Mouse (Mus musculus) MEL (cell line): ENCODE measurements around the gene Kcnk1. TPM values are rescaled to one million over a fixed set of nuclear protein-coding genes. Genes with fewer than 3 reads are reported as not detected.

Experiments used
- DNase-seq: peaks from one replicate; pipeline ENCODE4 v3.0.0; 2011; ENCODE audit warnings: low read depth, low spot score
- H3K27ac ChIP-seq: 2 replicates; pipeline ENCODE4 v1.5.1; 2012; ENCODE audit warnings: low read depth, mild to moderate bottlenecking, control low read depth, low read length, moderate library complexity; ENCODE audit not compliant: control insufficient read depth
- H3K27me3 ChIP-seq, 2 experiments: fragments of 150-350 bp in 1 of 2; sonication (generic) in 1 of 2; 2 replicates each; pipeline ENCODE4 v1.6.1; 2012; ENCODE audit warnings: low read length in 2 of 2, mild to moderate bottlenecking in 2 of 2, improper control_type of control experiment in 1 of 2, moderate library complexity in 1 of 2; ENCODE audit not compliant: insufficient read depth in 2 of 2, control insufficient read depth in 1 of 2
- H3K36me3 ChIP-seq, 2 experiments: 2 replicates each; pipeline ENCODE4 v1.6.1; 2012 to 2014; ENCODE audit warnings: low read length in 2 of 2, improper control_type of control experiment in 1 of 2, inconsistent platforms in 1 of 2, mild to moderate bottlenecking in 1 of 2; ENCODE audit not compliant: insufficient read depth in 2 of 2, control insufficient read depth in 1 of 2
- H3K4me1 ChIP-seq, 2 experiments: fragments of 150-350 bp in 1 of 2; sonication (generic) in 1 of 2; 2 replicates each; pipeline ENCODE4 v1.6.1; 2012; ENCODE audit warnings: low read length in 2 of 2, improper control_type of control experiment in 1 of 2, mild to moderate bottlenecking in 1 of 2; ENCODE audit not compliant: insufficient read depth in 2 of 2, control insufficient read depth in 1 of 2
- H3K4me3 ChIP-seq, 2 experiments: fragments of 150-350 bp in 1 of 2; sonication (generic) in 1 of 2; 2 replicates each; pipeline ENCODE4 v1.5.1; 2012; ENCODE audit warnings: low read depth in 2 of 2, low read length in 2 of 2, mild to moderate bottlenecking in 2 of 2, moderate library complexity in 2 of 2, control low read depth in 1 of 2, improper control_type of control experiment in 1 of 2; ENCODE audit not compliant: control insufficient read depth in 1 of 2, insufficient read depth in 1 of 2
- H3K79me2 ChIP-seq: 2 replicates; pipeline ENCODE4 v1.6.1; 2012; ENCODE audit warnings: mild to moderate bottlenecking, low read length, moderate library complexity; ENCODE audit not compliant: control insufficient read depth, poor library complexity, insufficient read depth
- H3K9ac ChIP-seq: 2 replicates; pipeline ENCODE4 v1.6.1; 2012; ENCODE audit warnings: low read depth, mild to moderate bottlenecking, control low read depth, low read length, moderate library complexity; ENCODE audit not compliant: control insufficient read depth, poor library complexity, severe bottlenecking
- H3K9me3 ChIP-seq: fragments of 150-350 bp; sonication (generic); replicated peaks from 2 replicates; pipeline ENCODE4 v1.6.1; 2012; ENCODE audit warnings: mild to moderate bottlenecking, low read length, improper control_type of control experiment, moderate library complexity; ENCODE audit not compliant: insufficient read depth
- BHLHE40 ChIP-seq: IDR thresholded peaks from 2 replicates; pipeline ENCODE4 v1.6.1; 2012; ENCODE audit warnings: low read depth, mild to moderate bottlenecking, inconsistent platforms, low read length, improper control_type of control experiment, borderline replicate concordance
- CHD2 ChIP-seq: IDR thresholded peaks from 2 replicates; pipeline ENCODE4 v1.6.1; 2011; ENCODE audit warnings: low read length, improper control_type of control experiment
- E2F4 ChIP-seq: IDR thresholded peaks from 2 replicates; pipeline ENCODE4 v1.6.1; 2011; ENCODE audit warnings: low read depth, low read length, improper control_type of control experiment, borderline replicate concordance
- ELF1 ChIP-seq: IDR thresholded peaks from 2 replicates; pipeline ENCODE4 v1.6.1; 2014; ENCODE audit warnings: low read depth, mild to moderate bottlenecking, inconsistent platforms, low read length, improper control_type of control experiment, moderate library complexity
- MAFK ChIP-seq: IDR thresholded peaks from 2 replicates; pipeline ENCODE4 v1.6.1; 2011; ENCODE audit warnings: low read depth, mild to moderate bottlenecking, low read length, improper control_type of control experiment, borderline replicate concordance
- MAZ ChIP-seq: IDR thresholded peaks from 2 replicates; pipeline ENCODE4 v1.6.1; 2012; ENCODE audit warnings: low read depth, mild to moderate bottlenecking, inconsistent platforms, low read length, improper control_type of control experiment
- MXI1 ChIP-seq: IDR thresholded peaks from 2 replicates; pipeline ENCODE4 v1.6.1; 2011; ENCODE audit warnings: mild to moderate bottlenecking, low read depth, low read length, improper control_type of control experiment
- NELFE ChIP-seq: IDR thresholded peaks from 2 replicates; pipeline ENCODE4 v1.6.1; 2011; ENCODE audit warnings: low read depth, low read length, improper control_type of control experiment
- POLR2AphosphoS2 ChIP-seq: IDR thresholded peaks from 2 replicates; pipeline ENCODE4 v1.6.1; 2011; ENCODE audit warnings: low read length, improper control_type of control experiment
- RAD21 ChIP-seq: IDR thresholded peaks from 2 replicates; pipeline ENCODE4 v1.6.1; 2011; ENCODE audit warnings: mild to moderate bottlenecking, low read depth, low read length, improper control_type of control experiment
- SIN3A ChIP-seq: IDR thresholded peaks from 2 replicates; pipeline ENCODE4 v1.6.1; 2012; ENCODE audit warnings: low read length, improper control_type of control experiment, inconsistent platforms
- SMC3 ChIP-seq: IDR thresholded peaks from 2 replicates; pipeline ENCODE4 v1.6.1; 2011; ENCODE audit warnings: low read depth, low read length, improper control_type of control experiment
- TAL1 ChIP-seq: IDR thresholded peaks from 2 replicates; pipeline ENCODE4 v1.6.1; 2012; ENCODE audit warnings: mild to moderate bottlenecking, inconsistent platforms, low read length, moderate library complexity, mixed read lengths
- UBTF ChIP-seq: IDR thresholded peaks from 2 replicates; pipeline ENCODE4 v1.6.1; 2012; ENCODE audit warnings: low read depth, mild to moderate bottlenecking, inconsistent platforms, low read length, improper control_type of control experiment, moderate library complexity, borderline replicate concordance; ENCODE audit not compliant: insufficient read depth
- USF2 ChIP-seq, 2 experiments: IDR thresholded peaks; 2 replicates each; pipeline ENCODE4 v1.6.1; 2011 to 2012; ENCODE audit warnings: improper control_type of control experiment in 2 of 2, low read length in 2 of 2, borderline replicate concordance in 1 of 2, inconsistent platforms in 1 of 2, low read depth in 1 of 2, mild to moderate bottlenecking in 1 of 2; ENCODE audit not compliant: insufficient read depth in 1 of 2
- ZC3H11A ChIP-seq: IDR thresholded peaks from 2 replicates; pipeline ENCODE4 v1.6.1; 2012; ENCODE audit warnings: low read depth, mild to moderate bottlenecking, inconsistent platforms, low read length, improper control_type of control experiment
- ZKSCAN1 ChIP-seq: IDR thresholded peaks from 2 replicates; pipeline ENCODE4 v1.6.1; 2012; ENCODE audit warnings: low read depth, mild to moderate bottlenecking, inconsistent platforms, low read length, improper control_type of control experiment, moderate library complexity
- ZNF384 ChIP-seq: IDR thresholded peaks from 2 replicates; pipeline ENCODE4 v1.6.1; 2012; ENCODE audit warnings: low read depth, mild to moderate bottlenecking, inconsistent platforms, low read length, improper control_type of control experiment
- polyA plus RNA-seq, 2 experiments: library from polyadenylated mRNA; stranded (reverse) in 1 of 2; unstranded in 1 of 2; fragments of >175 nt in 1 of 2; fragments of >200 nt in 1 of 2; gene quantifications; 2 replicates each; pipeline versions ENCODE4 v1.2.1 to v1.2.4; 2012; ENCODE audit warnings: low replicate concordance in 2 of 2, low read depth in 1 of 2; ENCODE audit not compliant: insufficient read length in 2 of 2, insufficient read depth in 1 of 2, missing spikeins in 1 of 2
- total RNA-seq: library from RNA; depleted of rRNA; stranded (reverse); fragments of 300-350 nt; gene quantifications from 2 replicates; pipeline ENCODE4 v1.2.3, GENCODE M21; 2012

The Kcnk1 gene
- total and polyA plus RNA-seq, 3 experiments = not detected

- Histone ChIP-seq H3K9me3 (no peaks in the 10 kb centered on the region), H3K4me3 (no peak overlapping the region), H3K27me3 (no peaks in the 10 kb centered on the region; a peak in 1 of 4 replicates), H3K36me3 (no peaks in the 10 kb centered on the region), H3K79me2 (no peaks in the 10 kb centered on the region), H3K27ac (no peak overlapping the region), H3K4me1 (no peaks in the 10 kb centered on the region), H3K9ac (no peak overlapping the region)
- TF ChIP-seq ZKSCAN1 = no peak
- TF ChIP-seq POLR2AphosphoS2 = no peak
- no peak for TF ChIP-seq NELFE
- DNase-seq = no peak
These were observed 67.9 kb downstream of the Kcnk1 start for GRCm38 (mm10) chr8:126062844-126063243.

- H3K27me3 ChIP-seq = no peaks in the 10 kb centered on the region; a peak in 1 of 4 replicates
- TF ChIP-seq ZNF384 = no peak
- TF ChIP-seq BHLHE40 = no peak
- no peak for TF ChIP-seq ZKSCAN1
- no peak for TF ChIP-seq E2F4
- no peak for TF ChIP-seq TAL1
- no peak for TF ChIP-seq ZC3H11A
- TF ChIP-seq MAZ = no peak
- no peak for TF ChIP-seq CHD2
- TF ChIP-seq POLR2AphosphoS2 = no peak
- TF ChIP-seq SIN3A = no peak
- no peak for TF ChIP-seq MAFK
- TF ChIP-seq, all 39 proteins: peak for 0
- Histone ChIP-seq H3K9me3 (no peaks in the 10 kb centered on the region), H3K4me1 (no peaks in the 10 kb centered on the region), H3K4me3 (no peak overlapping the region), H3K79me2 (no peaks in the 10 kb centered on the region), H3K9ac (no peak overlapping the region), H3K36me3 (no peaks in the 10 kb centered on the region), H3K27ac (no peak overlapping the region)
- DNase-seq = no peak
These were observed 69.0 kb downstream of the Kcnk1 start for GRCm38 (mm10) chr8:126063832-126064409.

- Histone ChIP-seq H3K79me2 (no peaks in the 10 kb centered on the region), H3K9ac (no peak overlapping the region), H3K36me3 (no peaks in the 10 kb centered on the region), H3K27ac (no peak overlapping the region), H3K4me1 (no peaks in the 10 kb centered on the region), H3K4me3 (no peak overlapping the region), H3K27me3 (no peaks in the 10 kb centered on the region; a peak in 1 of 4 replicates), H3K9me3 (no peaks in the 10 kb centered on the region)
- no peak for TF ChIP-seq NELFE
- no peak for TF ChIP-seq MXI1
- no peak for TF ChIP-seq TAL1
- TF ChIP-seq RAD21 = no peak
- TF ChIP-seq ELF1 = no peak
- TF ChIP-seq USF2 (IDR thresholded peaks at IDR 0.05; ENCODE audit: borderline replicate concordance in 1 of 2, insufficient read depth in 1 of 2, low read depth in 1 of 2, low read length in 2 of 2) = no peak
- TF ChIP-seq UBTF = no peak
- TF ChIP-seq SMC3 = no peak
- no peak for DNase-seq
These were observed 69.7 kb downstream of the Kcnk1 start for GRCm38 (mm10) chr8:126064587-126065145.
